Mouse (Mus musculus) limb, embryonic 11.5 days (tissue): ENCODE data around the gene Resf1. TPM values are rescaled to one million over a fixed set of nuclear protein-coding genes. Genes with fewer than 3 reads are reported as not detected.

Experiments
- ATAC-seq: fragments of 200-750 bp; cut with Nextera tagmentation; 2 replicates; pipeline ENCODE4 v1.8.0; 2017; ENCODE audit warnings: low read depth; ENCODE audit not compliant: insufficient number of reproducible peaks, low FRiP score, low TSS enrichment
- DNase-seq: peaks from one replicate; pipeline ENCODE4 v3.0.0-alpha.2; 2015; ENCODE audit warnings: low spot score
- H3K27ac ChIP-seq: fragments of 300-500 bp; sonication (generic); replicated peaks from 2 replicates; pipeline ENCODE4 v1.5.1; 2014; ENCODE audit warnings: low read depth, mild to moderate bottlenecking, low read length
- H3K27me3 ChIP-seq: fragments of 300-500 bp; sonication (generic); 2 replicates; pipeline ENCODE4 v1.6.1; 2014; ENCODE audit warnings: mild to moderate bottlenecking, low read length, mixed read lengths; ENCODE audit not compliant: control insufficient read depth, insufficient read depth
- H3K36me3 ChIP-seq: fragments of 300-500 bp; sonication (generic); 2 replicates; pipeline ENCODE4 v1.6.1; 2014; ENCODE audit warnings: mild to moderate bottlenecking, low read length, moderate library complexity, mixed read lengths; ENCODE audit not compliant: control insufficient read depth, insufficient read depth
- H3K4me1 ChIP-seq: fragments of 300-500 bp; sonication (generic); 2 replicates; pipeline ENCODE4 v1.6.1; 2014; ENCODE audit warnings: low read length, mixed read lengths; ENCODE audit not compliant: control insufficient read depth, insufficient read depth
- H3K4me2 ChIP-seq: fragments of 300-500 bp; sonication (generic); 2 replicates; pipeline ENCODE4 v1.6.1; 2014; ENCODE audit warnings: low read depth, mild to moderate bottlenecking, moderate library complexity; ENCODE audit not compliant: severe bottlenecking
- H3K4me3 ChIP-seq: fragments of 300-500 bp; sonication (generic); 2 replicates; pipeline ENCODE4 v1.5.1; 2014; ENCODE audit warnings: low read depth, low read length
- H3K9ac ChIP-seq: fragments of 300-500 bp; sonication (generic); 2 replicates; pipeline ENCODE4 v1.6.1; 2014; ENCODE audit warnings: mild to moderate bottlenecking, low read length
- H3K9me3 ChIP-seq: fragments of 300-500 bp; sonication (generic); 2 replicates; pipeline ENCODE4 v1.6.1; 2016; ENCODE audit warnings: low read length; ENCODE audit not compliant: control insufficient read depth
- WGBS: fragments of 180-500 bp; shearing (Covaris S2); extraction: QIAGEN DNeasy Blood & Tissue Kit; methylation state at CpG from one replicate; pipeline ENCODE4 v1.1.7; 2014; 5-methylcytosine and 5-hydroxymethylcytosine counted together
- polyA plus RNA-seq: library from polyadenylated mRNA; unstranded; fragments of >200 nt; fragmentation: Nextera tagmentation; extraction: Ambion mirVana; gene quantifications from 2 replicates; pipeline ENCODE4 v1.2.1, GENCODE M21; 2014

Resf1 gene
- polyA plus RNA-seq, 1 experiment from 2014 or later: 61.7 TPM

- H3K9ac ChIP-seq: no peak overlapping the region
- H3K4me1 ChIP-seq: peaks cover 2% of the 10 kb centered on the region; the same call in 1 of the 2 replicates
- no peaks in the 10 kb centered on the region for H3K36me3 ChIP-seq
- no peak overlapping the region for H3K4me2 ChIP-seq
- H3K27me3 ChIP-seq: no peaks in the 10 kb centered on the region
- no peak overlapping the region for H3K27ac ChIP-seq
- WGBS: 87% methylated on average over 2 of the region's 2 CpGs
- DNase-seq: no peak
- no peaks in the 10 kb centered on the region for H3K9me3 ChIP-seq
- no peak for ATAC-seq
- H3K4me3 ChIP-seq: no peak overlapping the region
Measured at GRCm38 (mm10) chr6:149307092-149307491, 2.1 kb upstream of the Resf1 start.

- no peak overlapping the region for H3K27ac ChIP-seq
- WGBS: 84% methylated on average over 2 of the region's 2 CpGs
- no peaks in the 10 kb centered on the region for H3K27me3 ChIP-seq
- no peak overlapping the region for H3K4me2 ChIP-seq
- H3K4me3 ChIP-seq: no peak overlapping the region
- peaks cover 2% of the 10 kb centered on the region; the same call in 1 of the 2 replicates for H3K36me3 ChIP-seq
- H3K9me3 ChIP-seq: no peaks in the 10 kb centered on the region
- H3K9ac ChIP-seq: no peak overlapping the region
- H3K4me1 ChIP-seq: peaks cover 2% of the 10 kb centered on the region; the same call in 1 of the 2 replicates
- DNase-seq (no peak), ATAC-seq (no peak)
Measured at GRCm38 (mm10) chr6:149307801-149308200, 1.4 kb upstream of the Resf1 start.

- peaks cover 2% of the 10 kb centered on the region; the same call in 1 of the 2 replicates for H3K36me3 ChIP-seq
- H3K9ac ChIP-seq: peak overlapping the region; percentile 98; the same call in 1 of the 2 replicates
- H3K27me3 ChIP-seq: no peaks in the 10 kb centered on the region
- 58% methylated on average over 2 of the region's 2 CpGs for WGBS
- DNase-seq: no peak
- H3K4me2 ChIP-seq: peak overlapping the region; percentile 43
- peak overlapping the region; percentile 71 for H3K4me3 ChIP-seq
- no peaks in the 10 kb centered on the region for H3K9me3 ChIP-seq
- no peak for ATAC-seq
- H3K4me1 ChIP-seq: peaks cover 2% of the 10 kb centered on the region; the same call in 1 of the 2 replicates
- peak overlapping the region; percentile 1; the same call in 1 of the 2 replicates for H3K27ac ChIP-seq
Measured at GRCm38 (mm10) chr6:149310226-149310625, 1.0 kb downstream of the Resf1 start.

- H3K27me3 ChIP-seq: no peaks in the 10 kb centered on the region
- peaks cover 4% of the 10 kb centered on the region for H3K36me3 ChIP-seq
- no peak overlapping the region for H3K27ac ChIP-seq
- H3K9ac ChIP-seq: no peak overlapping the region
- DNase-seq (no peak), ATAC-seq (no peak)
- H3K4me2 ChIP-seq: peak overlapping the region; percentile 43
- peaks cover 2% of the 10 kb centered on the region; the same call in 1 of the 2 replicates for H3K4me1 ChIP-seq
- H3K9me3 ChIP-seq: no peaks in the 10 kb centered on the region
- 89% methylated on average over 2 of the region's 2 CpGs for WGBS
- no peak overlapping the region for H3K4me3 ChIP-seq
Measured at GRCm38 (mm10) chr6:149311044-149311443, 1.8 kb downstream of the Resf1 start.

GRCm38 (mm10) chr6:149311778-149312177, 2.6 kb downstream of the Resf1 start:
- Histone ChIP-seq H3K27me3 (no peaks in the 10 kb centered on the region), H3K4me3 (no peak overlapping the region), H3K9ac (no peak overlapping the region), H3K4me2 (no peak overlapping the region), H3K36me3 (peaks cover 4% of the 10 kb centered on the region), H3K27ac (no peak overlapping the region), H3K9me3 (no peaks in the 10 kb centered on the region), H3K4me1 (peaks cover 2% of the 10 kb centered on the region; the same call in 1 of the 2 replicates)
- WGBS: 92% methylated on average over 1 of the region's 1 CpGs
- no peak for ATAC-seq
- no peak for DNase-seq

GRCm38 (mm10) chr6:149312221-149312620, 3.0 kb downstream of the Resf1 start:
- Histone ChIP-seq H3K36me3 (peaks cover 4% of the 10 kb centered on the region), H3K27me3 (no peaks in the 10 kb centered on the region), H3K4me3 (no peak overlapping the region), H3K4me1 (peaks cover 2% of the 10 kb centered on the region; the same call in 1 of the 2 replicates), H3K9me3 (no peaks in the 10 kb centered on the region), H3K9ac (no peak overlapping the region), H3K27ac (no peak overlapping the region), H3K4me2 (no peak overlapping the region)
- WGBS: 80% methylated on average over 1 of the region's 1 CpGs
- no peak for DNase-seq
- no peak for ATAC-seq

- WGBS: 72% methylated on average over 2 of the region's 2 CpGs
- Histone ChIP-seq H3K27ac (no peak overlapping the region), H3K4me2 (no peak overlapping the region), H3K9ac (no peak overlapping the region), H3K4me3 (no peak overlapping the region), H3K36me3 (peaks cover 11% of the 10 kb centered on the region), H3K27me3 (no peaks in the 10 kb centered on the region), H3K9me3 (no peaks in the 10 kb centered on the region), H3K4me1 (peaks cover 2% of the 10 kb centered on the region; the same call in 1 of the 2 replicates)
- no peak for DNase-seq
- no peak for ATAC-seq
Measured at GRCm38 (mm10) chr6:149314918-149315317, 5.7 kb downstream of the Resf1 start.

- no peaks in the 10 kb centered on the region for H3K9me3 ChIP-seq
- H3K9ac ChIP-seq: no peak overlapping the region
- ATAC-seq (no peak), DNase-seq (no peak)
- no peak overlapping the region for H3K27ac ChIP-seq
- no peaks in the 10 kb centered on the region for H3K4me1 ChIP-seq
- H3K4me2 ChIP-seq: no peak overlapping the region
- no peak overlapping the region for H3K4me3 ChIP-seq
- WGBS: 94% methylated on average over 4 of the region's 4 CpGs
- peaks cover 38% of the 10 kb centered on the region for H3K36me3 ChIP-seq
- H3K27me3 ChIP-seq: no peaks in the 10 kb centered on the region
Measured at GRCm38 (mm10) chr6:149323523-149324241, 14.5 kb downstream of the Resf1 start.
